Mouse (Mus musculus): ENCODE data around the gene Zbtb40.

Gene Zbtb40

DNA sequence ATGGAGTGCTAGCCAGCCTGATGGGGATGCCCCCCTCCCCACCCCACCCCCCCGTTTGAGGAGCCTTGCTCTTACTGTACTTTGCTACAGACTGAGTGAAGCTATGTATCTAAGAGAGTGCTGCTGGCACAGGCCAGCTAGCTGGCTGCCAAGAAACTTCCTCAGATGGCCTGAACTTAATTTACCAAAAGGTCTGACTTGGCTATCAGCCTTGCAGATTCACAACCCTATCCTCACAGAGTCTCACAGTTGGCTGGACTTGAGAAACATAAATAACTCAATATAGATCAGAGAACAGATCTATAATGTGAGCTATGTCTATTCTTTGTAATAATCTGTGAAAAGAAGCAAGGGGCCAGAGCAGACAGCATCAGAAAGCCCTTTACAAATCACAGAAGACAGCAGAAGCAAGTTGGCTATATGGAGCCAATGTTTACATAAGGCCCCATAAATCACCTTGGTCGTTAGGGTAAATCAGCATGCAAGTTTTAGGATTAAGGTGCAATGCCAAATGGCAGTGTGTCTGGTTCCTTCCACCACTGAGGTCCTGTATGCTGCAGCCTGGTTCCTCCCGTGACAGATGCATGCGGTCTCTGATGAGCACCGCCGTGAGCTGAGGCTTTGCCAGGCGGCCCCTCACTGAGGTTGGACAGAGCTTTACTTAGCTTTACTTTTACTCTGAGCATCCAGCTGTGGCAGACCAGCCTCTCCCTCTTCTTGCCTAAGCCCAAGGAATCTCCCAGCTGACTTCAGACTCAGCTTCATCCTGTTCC, 15.3 kb downstream of the Zbtb40 start:
- DNase-seq (ENCODE audit: low read depth, low spot score): no peak

DNA sequence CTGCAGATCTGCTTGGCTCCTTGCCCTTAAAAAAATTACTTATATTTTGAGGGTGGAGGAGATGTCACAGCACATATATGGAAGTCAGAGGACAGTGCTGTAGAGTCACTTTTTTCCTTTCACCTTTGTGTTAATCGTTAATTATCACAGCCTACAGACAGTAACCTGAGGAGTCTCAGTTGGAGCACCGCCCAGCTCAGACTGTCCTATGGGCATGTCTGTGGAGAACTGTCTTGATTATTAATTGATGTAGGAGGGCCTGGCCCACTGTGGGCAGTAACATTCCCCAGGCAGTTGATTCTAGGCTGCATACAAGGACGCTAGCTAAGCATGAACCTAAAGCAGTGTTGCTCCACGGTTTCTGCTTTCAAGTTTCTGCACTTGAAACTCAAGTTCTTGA, 16.1 kb downstream of the Zbtb40 start:
- DNase-seq (ENCODE audit: low read depth, low spot score): no peak

DNA sequence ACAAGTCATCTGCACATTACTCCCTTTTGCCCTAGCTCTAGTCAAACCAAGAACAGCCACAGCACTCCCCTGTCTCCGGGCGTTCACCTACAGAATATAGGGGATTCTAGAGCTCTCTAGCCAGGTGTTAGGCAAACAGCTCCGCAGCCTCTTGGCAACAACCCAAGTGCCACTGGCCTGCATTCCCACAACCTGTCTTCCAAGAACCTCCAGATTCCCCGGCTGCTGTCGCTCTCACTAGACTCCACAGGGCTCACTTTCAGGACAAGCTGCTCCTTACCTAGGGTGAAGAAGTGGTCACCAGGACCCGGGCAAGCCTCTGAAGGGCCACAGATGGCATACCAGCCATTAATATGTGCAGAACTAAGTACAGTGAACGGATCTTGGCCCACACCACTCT, 17.3 kb downstream of the Zbtb40 start:
- DNase-seq (ENCODE audit: low read depth, low spot score): peak; percentile 33

DNA sequence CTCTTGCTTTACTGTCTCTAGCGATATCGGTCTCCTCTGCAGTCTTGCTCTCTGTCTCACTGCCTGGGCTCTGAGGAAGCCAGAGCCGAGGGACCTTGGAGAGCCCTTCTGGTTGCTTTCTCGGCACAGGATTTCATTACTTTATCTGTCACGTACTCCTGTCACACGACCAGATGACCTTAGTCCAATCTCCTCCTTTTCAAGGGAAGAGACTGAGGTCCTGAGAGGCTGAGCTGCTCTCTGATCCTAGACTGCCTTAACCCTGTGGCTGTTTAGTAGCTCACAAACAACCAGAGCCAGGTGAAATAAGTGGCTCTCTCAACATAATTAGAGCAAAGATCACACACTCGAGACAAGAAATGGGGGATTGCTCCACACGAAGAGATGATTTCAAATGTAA, 19.3 kb downstream of the Zbtb40 start:
- DNase-seq (ENCODE audit: low read depth, low spot score): no peak

DNA sequence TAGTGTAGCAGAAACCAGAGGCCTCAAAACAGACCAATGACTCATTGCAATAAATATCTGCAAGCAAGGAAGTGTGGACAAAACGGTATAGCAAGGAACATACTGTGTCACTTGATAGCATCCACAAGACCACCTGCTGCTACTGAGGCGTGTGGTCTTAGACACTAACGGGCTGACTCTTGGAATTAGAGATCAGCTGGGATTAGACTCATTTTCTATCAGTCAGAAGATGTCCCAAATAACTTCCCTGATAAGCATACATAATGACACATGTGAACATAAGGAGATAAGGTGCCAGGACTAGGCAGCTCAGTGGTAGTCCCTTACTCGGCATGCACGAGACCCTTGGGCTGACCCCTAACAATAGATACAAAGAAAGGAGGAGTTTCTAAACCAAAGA, 21.6 kb downstream of the Zbtb40 start:
- DNase-seq (ENCODE audit: low read depth, low spot score): no peak

DNA sequence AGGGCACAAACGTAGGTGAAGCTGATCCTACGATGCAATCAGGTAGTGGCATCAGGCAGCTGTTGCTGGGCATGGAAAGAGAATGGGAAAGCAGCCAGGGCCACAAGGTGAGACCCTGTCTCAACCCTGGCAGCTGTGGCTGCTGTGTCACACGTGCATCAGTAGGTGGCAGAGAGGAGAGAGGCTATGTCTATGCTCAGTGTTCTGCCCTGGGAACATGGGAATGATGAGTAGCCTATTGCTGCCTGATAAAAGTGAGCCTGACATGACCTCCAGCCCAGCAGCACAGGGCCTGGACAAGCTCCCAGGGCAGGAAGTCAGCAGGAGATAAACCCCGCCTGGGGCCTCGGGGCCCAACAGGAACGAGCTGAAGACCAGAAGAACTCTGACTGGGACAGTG, 23.0 kb downstream of the Zbtb40 start:
- no peak for DNase-seq (ENCODE audit: low read depth, low spot score)

DNA sequence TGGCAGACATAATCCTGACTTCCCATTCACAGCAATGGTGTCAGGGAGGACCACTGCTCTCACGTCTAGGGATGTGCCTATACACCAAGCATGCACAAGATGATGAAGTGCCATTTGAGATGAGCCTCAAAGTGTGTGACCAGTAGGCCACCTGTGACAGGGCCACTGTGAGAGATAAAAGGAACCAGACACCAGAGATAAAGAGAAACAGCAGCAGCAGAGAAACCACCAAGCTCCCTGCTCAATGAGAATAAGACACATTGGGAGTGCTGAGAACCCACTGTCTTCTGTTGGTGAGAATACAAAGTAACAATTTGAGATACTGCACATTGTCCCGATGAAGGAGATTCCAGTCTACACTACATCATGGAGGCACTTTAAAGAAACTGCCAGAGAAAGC, 23.5 kb downstream of the Zbtb40 start:
- DNase-seq (ENCODE audit: low read depth, low spot score): no peak

DNA sequence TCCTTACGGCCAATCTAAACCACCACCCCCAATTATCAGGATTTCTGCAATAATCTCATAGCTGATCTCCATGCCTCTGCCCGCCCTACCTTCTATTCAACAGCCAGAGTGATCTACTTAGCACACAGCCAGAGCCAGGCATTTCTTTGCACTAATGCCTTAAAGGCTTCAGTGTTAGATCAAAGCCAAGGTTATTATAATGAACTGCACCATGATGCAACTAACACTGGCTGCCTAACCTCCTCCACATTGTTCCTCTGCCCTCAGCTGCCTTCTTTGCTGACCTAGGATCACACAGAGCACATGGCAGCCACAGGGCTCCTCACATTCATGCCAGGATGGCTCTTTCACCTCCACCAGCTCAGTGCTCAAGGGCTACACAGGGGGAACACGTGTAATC, 28.5 kb downstream of the Zbtb40 start:
- DNase-seq (ENCODE audit: low read depth, low spot score): no peak

DNA sequence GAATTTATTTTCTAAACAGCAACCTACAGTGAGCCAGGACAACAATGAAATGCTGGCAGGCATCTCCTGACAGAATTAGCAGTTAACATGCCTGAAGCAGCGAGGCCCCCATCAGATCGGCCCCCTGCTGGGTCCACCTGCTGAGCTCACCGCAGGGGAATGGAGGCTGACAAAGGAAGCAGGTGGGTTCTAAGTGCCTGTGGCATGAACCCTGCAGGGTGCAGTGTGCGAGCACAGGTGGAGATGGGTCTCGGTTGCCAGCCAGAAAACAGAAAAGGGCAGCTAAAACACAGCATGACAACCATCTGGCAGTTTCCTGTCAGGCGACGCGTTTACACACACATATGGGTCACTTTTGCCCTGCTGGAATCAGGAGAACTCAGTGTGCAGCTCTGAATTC, 32.7 kb downstream of the Zbtb40 start:
- DNase-seq (ENCODE audit: low read depth, low spot score): peak; percentile 92

DNA sequence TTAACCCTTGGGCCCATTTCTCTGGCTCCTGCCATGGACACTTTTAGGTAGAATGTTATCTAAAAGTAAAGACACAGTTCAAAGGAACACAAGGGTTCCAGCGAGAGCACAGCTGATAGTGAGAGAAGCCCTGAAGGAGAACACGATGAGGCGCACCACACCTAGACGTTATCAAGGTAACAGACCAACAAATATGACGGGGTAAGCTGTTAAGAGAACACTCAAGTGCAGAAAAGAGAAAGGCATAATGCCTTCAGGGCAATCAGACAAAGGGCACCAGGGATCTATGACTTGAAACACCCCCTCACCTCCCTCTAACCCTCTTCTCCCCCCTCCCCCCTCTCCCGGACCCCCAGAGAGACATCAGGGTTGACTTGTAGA, 33.1 kb downstream of the Zbtb40 start:
- no peak for DNase-seq (ENCODE audit: low read depth, low spot score)

DNA sequence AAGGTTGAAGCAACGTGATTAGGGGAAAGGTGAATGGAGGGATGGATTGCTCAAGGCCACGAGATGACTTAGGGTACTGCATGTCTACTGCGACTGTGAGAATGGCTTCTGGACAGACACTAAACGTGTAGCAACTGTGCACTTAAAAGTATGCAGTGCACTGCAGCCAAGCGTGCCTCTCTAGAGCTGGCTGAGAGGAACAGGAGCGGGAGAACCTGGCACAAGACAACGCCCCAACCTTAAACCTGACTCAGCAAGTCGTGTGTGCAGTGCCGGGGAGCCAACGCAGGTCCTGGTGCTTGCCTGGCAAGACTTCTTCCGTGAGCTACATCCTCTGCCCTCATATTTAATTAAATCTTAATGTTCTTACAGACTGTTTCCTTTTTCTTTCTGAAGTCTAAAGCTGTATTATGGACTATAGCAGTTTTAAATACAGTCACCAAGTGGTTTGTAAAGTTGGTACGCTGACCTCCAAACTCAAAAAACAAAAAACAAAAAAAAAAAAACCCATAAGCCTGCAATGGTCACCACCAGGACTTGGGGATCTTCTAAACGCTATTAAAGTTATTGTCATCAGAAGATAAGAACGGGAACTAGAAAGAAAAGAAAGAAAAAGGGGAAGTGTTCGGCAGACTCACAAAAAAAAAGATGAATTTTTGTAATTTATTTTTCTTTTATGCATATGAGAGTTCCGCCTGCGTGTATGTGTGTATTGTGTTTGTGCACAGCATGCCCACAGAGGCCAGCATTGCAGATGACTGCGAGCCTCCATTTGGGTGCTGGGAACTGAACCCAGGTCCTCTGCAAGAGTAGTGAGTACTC, 33.7 kb downstream of the Zbtb40 start:
- DNase-seq (ENCODE audit: low read depth, low spot score): peak; percentile 39

DNA sequence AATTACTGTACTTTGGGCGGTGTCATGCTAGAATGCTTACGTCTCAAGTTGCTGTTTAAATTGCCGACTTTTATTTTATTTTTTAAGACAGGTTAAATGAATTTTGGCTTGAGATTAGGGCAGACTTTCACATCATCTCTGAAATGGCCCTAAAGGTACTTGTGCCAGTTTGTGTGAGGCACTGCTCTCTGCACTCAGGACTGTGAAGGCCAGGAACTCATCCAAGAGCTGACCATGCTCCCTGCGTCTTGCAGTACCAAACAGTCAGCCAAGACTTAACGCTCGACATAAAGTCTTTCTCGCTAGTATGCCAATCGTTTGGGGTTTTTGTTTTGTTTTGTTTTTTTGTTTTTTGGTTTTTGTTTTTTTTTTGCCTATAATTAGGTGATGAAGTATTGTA, 34.5 kb downstream of the Zbtb40 start:
- peak; percentile 44 for DNase-seq (ENCODE audit: low read depth, low spot score)

DNA sequence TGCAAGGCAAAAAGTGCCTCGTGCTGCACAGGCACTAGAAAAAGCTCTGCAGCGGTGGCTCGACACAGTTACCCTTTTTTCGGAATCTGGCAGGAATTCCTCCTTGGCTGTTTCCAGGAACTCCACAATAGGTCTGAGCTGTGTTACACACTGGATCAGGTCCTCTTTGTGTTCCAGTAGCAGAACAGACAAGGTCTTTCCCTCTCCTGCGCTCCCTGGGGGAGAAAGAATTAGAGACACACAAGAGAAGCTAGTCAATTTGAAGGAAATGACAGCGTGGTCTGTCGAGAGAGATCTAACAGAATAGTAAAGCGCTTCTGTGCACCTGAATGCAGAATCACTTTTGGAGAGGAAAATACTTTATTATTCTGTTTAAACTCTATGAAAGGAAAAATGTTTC, 41.6 kb downstream of the Zbtb40 start:
- no peak for DNase-seq (ENCODE audit: low read depth, low spot score)

DNA sequence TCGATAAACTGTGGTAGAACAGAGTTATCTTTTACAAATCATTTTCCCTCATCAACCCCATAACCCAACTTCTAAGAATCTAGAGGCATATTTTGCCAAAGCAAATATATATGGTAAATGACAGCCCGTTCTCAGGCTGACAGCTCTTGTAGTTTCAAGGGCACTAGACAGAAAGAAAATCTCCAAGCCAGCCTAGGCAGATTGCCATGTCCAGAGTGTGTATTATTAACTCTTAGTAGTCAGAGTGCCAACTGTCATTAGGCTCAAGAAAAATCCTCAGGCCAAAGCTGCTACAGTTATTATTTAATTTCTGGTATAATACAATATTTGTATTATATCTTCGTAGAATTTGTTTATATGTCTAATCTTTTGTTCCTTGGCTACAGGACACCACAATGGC, 46.8 kb downstream of the Zbtb40 start:
- DNase-seq (ENCODE audit: low read depth, low spot score): peak; percentile 42

DNA sequence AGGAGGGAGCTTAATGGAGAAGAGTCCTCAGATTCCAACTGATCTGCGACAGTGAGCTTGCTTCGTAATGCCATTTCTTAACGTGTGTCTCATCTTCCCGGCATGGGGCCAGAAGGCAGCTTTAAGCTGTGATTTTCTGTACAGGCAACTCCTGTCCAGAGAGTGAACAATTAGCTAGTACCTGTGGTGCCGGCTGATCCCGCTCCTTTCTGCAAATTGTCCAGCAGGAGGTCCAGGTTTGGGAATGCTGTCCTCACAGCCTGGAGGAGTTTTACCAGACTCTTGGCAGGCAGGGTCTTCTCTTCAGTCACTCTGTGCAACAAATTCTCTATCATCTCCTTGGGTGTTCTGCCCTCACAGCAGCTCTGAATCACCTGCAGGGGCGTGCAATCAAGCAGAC, 47.6 kb downstream of the Zbtb40 start:
- DNase-seq (ENCODE audit: low read depth, low spot score): peak; percentile 33

DNA sequence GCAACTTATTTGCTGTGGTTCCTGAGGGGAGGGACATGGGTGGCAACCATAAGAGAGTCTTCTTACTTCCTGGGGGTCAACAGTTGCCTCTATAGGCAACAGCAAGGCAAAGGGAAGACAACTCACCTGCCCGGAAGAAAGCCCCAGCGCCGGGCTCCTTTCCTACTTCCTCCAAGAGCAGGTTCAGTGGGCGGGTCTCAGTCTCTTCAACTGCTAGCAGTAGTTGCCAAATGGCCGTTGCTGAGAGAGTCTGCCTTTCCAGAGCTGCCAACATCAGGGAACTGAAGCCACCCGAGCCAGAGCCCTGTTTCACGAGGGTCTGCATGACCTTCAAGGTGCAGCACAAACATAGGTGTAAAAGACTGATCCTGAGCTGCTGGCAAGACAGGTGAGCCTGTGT, 50.2 kb downstream of the Zbtb40 start:
- no peak for DNase-seq (ENCODE audit: low read depth, low spot score)

DNA sequence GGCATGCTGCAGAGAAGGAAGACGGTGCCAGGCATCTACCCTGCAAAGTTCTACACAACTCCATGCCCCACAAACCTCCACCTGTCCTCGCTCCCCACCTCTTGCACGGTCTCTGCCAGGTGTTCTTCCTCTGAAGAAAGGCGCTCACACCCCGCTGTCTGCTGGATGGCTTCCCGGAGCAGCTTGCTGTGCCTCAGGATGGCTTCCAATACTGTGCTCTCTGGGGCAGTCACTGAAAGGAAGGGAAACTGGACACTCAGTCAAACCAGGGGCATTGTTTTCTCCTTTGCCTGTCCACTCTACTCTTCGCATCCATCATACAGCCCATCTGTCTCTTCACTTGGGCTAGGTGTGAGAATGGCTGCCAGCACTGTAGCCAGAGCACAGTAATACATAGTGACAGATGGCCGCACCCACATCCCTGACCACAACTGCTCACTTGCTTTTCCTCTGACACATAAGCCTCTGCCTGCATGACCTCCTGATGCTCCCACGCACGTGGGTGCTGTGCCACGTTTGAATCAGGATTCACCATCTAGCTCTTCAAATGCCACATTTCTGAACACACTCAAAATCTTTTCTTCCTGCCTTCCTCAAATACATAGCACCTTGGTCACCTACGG, 50.8 kb downstream of the Zbtb40 start:
- DNase-seq (ENCODE audit: low read depth, low spot score): peak; percentile 85

DNA sequence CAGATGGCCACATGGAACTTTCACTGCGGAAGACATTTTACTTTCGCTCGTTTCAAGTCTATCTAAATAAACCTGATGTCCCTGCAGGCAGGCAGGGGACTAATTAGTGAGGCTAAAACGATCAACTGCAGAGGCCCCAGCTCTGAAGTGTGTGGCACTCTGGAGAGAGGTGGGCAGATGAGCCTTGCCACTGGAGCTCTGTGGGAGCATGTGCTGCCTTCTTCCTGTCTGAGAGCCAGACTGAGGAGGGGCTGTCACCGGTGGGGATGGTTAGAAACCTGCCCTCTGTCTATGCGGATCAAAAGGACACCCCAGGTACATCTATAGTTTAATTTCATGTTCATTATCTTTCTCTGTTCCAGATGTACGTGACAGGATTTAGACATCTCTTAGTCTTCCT, 51.7 kb downstream of the Zbtb40 start:
- peak; percentile 38 for DNase-seq (ENCODE audit: low read depth, low spot score)

DNA sequence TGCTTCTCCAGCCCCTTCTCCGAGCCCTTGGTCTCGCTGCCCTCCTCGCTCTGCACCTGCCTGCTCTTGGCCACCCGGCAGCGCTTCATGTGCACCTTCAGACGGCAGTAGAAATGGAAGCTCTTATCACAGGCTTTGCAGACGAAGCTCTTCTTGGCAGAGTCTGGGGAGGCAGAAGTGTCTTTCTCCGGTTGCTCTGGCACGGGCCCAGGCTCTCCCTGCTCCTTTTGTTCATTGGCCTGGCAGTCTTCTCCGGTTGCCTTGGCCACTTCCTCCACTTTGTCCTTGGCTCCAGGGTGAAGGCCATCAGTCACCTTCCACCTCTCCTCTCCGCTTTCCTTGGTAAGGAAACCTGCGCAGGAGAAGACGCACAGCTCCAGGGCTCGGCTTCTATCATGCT, 53.2 kb downstream of the Zbtb40 start:
- DNase-seq (ENCODE audit: low read depth, low spot score): peak; percentile 66

DNA sequence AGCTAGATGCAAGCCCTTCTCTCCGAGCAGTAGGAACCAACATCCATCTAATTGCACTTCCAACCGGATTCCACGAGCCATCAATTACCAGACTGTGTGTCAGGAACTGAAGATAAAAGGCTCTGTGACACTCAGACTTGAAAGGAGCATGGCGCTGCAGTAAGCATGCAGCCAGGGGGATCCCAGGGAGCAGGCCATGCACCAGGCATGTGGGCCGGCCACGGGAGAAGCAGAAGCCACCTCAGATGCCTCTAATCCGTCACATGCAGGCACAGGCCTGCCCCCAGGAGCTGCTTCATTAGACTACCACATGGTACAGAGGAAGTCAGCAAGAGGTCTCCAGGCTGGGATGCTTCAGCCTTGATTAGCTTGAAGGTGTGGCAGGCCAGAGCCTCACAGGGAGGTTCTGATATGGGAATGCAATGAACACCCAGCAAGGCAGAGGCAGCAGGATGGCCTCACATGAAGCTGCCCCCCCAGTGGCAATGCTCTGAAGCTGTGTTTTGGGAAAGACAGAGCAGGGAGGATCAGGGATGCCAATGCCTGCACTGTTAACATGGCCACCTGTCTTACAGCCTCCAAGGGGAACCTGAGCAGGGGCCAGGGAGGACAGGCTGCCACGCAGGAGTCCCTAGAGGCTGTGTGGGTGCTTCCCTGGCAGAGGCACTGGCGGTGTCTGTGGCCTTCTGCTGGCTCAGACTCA, 66.5 kb downstream of the Zbtb40 start:
- peak; percentile 37 for DNase-seq (ENCODE audit: low read depth, low spot score)

DNA sequence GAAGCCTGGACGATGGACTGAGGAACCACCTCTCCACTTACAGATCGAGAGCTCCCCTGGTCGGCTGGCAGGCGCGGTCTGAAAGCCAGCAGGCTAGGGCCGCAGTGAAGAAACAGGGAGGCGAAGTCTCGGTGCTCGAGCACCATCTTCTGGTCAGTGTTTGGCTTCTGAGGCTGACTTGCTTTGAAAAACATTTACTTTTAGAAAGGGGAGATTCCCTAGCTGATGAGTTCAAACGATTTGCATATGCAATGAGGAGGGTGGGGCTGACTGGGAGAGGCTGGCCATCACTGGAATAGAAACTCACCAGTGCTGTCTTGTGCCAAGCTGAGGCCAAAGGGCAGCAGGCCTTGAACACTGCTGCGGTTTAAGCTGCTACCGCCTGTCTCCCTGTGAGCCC, 67.3 kb downstream of the Zbtb40 start:
- peak; percentile 89 for DNase-seq (ENCODE audit: low read depth, low spot score)

DNA sequence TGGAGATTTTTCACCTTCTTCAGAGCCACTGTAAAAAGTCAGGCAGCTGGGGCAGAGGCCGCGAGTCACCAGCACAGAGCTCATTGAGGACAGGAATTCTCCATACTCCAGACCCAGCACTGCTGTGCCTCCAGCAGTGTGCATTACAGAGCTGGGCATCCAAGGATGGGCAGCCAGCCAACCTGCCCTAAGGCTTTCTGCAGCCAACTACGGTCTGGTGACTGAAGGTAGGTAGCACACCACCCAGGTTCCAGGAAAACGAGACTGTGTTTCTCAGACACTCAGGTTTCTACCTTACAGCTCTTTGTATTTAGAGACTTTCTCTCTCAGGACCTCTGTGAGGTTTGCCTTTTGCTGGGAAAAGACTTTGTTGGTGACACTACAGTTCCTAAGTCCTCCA, 67.7 kb downstream of the Zbtb40 start:
- DNase-seq (ENCODE audit: low read depth, low spot score): peak; percentile 21
